Mouse (Mus musculus) lung, postnatal 0 days (tissue): ENCODE data around the gene Cisd2.

Source experiments
- CTCF ChIP-seq: IDR thresholded peaks from 2 replicates; pipeline ENCODE4 v1.5.1; 2016; ENCODE audit warnings: antibody characterized with exemption, mild to moderate bottlenecking
- EP300 ChIP-seq: IDR thresholded peaks from 2 replicates; pipeline ENCODE4 v1.6.1; 2016; ENCODE audit warnings: antibody characterized with exemption, mild to moderate bottlenecking, control low read depth

DNA sequence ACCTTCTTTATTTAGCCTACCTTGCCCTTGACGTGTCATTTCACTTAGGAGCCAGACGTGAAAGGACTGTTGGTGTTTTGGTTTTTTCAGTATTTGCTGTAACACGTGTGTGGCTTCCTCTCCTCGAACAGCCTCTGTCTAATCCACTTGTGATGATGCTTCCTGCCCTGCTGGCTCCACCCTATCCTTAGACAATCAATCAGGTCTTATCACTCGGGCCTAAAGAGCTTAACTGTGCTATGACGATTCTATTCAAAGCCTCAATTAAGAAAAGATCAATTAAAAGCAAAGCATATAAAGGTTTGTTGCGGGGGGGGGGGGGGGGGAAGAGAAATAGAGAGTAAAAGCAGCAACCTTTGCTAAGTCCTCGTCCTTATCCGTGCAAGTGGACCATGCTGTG, 16.4 kb downstream of the Cisd2 start:
- TF ChIP-seq CTCF = no peak
- no peak for TF ChIP-seq EP300
